Mouse (Mus musculus) lung, postnatal 0 days (tissue): ENCODE results near the gene Foxf1. TPM values are rescaled to one million over a fixed set of nuclear protein-coding genes. Genes with fewer than 3 reads are reported as not detected.

Experiments
- ATAC-seq: fragments of 200-750 bp; cut with Nextera tagmentation; 2 replicates; pipeline ENCODE4 v1.8.0; 2017; ENCODE audit warnings: moderate library complexity
- DNase-seq: peaks from one replicate; pipeline ENCODE4 v3.0.0-alpha.2; 2016; ENCODE audit warnings: low spot score
- H3K27ac ChIP-seq: fragments of 300-500 bp; sonication (generic); 2 replicates; pipeline ENCODE4 v1.5.1; 2014; ENCODE audit warnings: antibody characterized with exemption, mild to moderate bottlenecking, low read length, mixed read lengths
- H3K27me3 ChIP-seq: fragments of 300-500 bp; sonication (generic); replicated peaks from 2 replicates; pipeline ENCODE4 v1.6.1; 2014; ENCODE audit warnings: low read length, mixed read lengths; ENCODE audit not compliant: insufficient read depth
- H3K36me3 ChIP-seq: fragments of 300-500 bp; sonication (generic); 2 replicates; pipeline ENCODE4 v1.6.1; 2014; ENCODE audit warnings: low read length, mixed read lengths; ENCODE audit not compliant: insufficient read depth
- H3K4me1 ChIP-seq: fragments of 300-500 bp; sonication (generic); 2 replicates; pipeline ENCODE4 v1.6.1; 2014; ENCODE audit warnings: antibody characterized with exemption, low read depth, low read length, mixed read lengths; ENCODE audit not compliant: insufficient read depth
- H3K4me2 ChIP-seq: fragments of 300-500 bp; sonication (generic); replicated peaks from 2 replicates; pipeline ENCODE4 v1.6.1; 2014; ENCODE audit warnings: low read depth, mild to moderate bottlenecking, low read length, moderate library complexity, mixed read lengths
- H3K4me3 ChIP-seq: fragments of 300-500 bp; sonication (generic); 2 replicates; pipeline ENCODE4 v1.5.1; 2014; ENCODE audit warnings: low read depth, low read length
- H3K9ac ChIP-seq: fragments of 300-500 bp; sonication (generic); replicated peaks from 2 replicates; pipeline ENCODE4 v1.6.1; 2014; ENCODE audit warnings: low read depth, mild to moderate bottlenecking
- H3K9me3 ChIP-seq: fragments of 300-500 bp; sonication (generic); 2 replicates; pipeline ENCODE4 v1.6.1; 2016; ENCODE audit warnings: low read length, mixed read lengths
- CTCF ChIP-seq: IDR thresholded peaks from 2 replicates; pipeline ENCODE4 v1.5.1; 2016; ENCODE audit warnings: antibody characterized with exemption, mild to moderate bottlenecking
- EP300 ChIP-seq: IDR thresholded peaks from 2 replicates; pipeline ENCODE4 v1.6.1; 2016; ENCODE audit warnings: antibody characterized with exemption, mild to moderate bottlenecking, control low read depth
- WGBS: fragments of 180-500 bp; shearing (Covaris S2); extraction: QIAGEN DNeasy Blood & Tissue Kit; methylation state at CpG from one replicate; pipeline ENCODE4 v1.1.7; 2014; 5-methylcytosine and 5-hydroxymethylcytosine counted together
- polyA plus RNA-seq: library from polyadenylated mRNA; unstranded; fragments of >200 nt; fragmentation: Nextera tagmentation; extraction: Ambion mirVana; gene quantifications from 2 replicates; pipeline ENCODE4 v1.2.1, GENCODE M21; 2015

Foxf1 gene
- polyA plus RNA-seq, 1 experiment from 2014 or later: 156 TPM

DNA sequence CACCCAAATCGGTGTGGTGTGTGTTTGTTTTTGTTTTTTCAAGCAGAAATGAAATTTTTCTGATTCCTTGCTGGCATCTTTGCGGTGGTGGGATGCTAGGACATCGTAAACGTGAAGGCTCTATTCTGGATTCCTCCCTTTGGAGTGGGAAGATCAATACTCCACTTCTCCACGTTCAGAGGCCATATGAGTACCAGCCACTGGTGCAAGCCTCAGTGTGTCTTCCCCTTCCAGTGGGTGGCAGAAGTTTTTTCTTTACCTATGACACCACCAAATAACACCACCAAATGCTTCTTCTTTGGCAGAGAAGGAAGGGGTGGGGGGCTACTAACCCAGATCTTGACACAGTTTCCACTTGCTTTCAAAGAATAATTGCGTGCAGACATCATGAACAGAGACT is 42.0 kb downstream of the Foxf1 start:
- H3K4me2 ChIP-seq: no peak overlapping the region
- H3K4me3 ChIP-seq: no peak overlapping the region
- no peaks in the 10 kb centered on the region for H3K9me3 ChIP-seq
- H3K27ac ChIP-seq: no peak overlapping the region
- H3K27me3 ChIP-seq: peaks cover 56% of the 10 kb centered on the region
- no peaks in the 10 kb centered on the region for H3K36me3 ChIP-seq
- no peak overlapping the region for H3K9ac ChIP-seq
- H3K4me1 ChIP-seq: peaks cover 3% of the 10 kb centered on the region; the same call in 1 of the 2 replicates
- ATAC-seq (no peak), DNase-seq (no peak)
- WGBS: 11% methylated on average over 6 of the region's 6 CpGs
- no peak for TF ChIP-seq CTCF
- no peak for TF ChIP-seq EP300

DNA sequence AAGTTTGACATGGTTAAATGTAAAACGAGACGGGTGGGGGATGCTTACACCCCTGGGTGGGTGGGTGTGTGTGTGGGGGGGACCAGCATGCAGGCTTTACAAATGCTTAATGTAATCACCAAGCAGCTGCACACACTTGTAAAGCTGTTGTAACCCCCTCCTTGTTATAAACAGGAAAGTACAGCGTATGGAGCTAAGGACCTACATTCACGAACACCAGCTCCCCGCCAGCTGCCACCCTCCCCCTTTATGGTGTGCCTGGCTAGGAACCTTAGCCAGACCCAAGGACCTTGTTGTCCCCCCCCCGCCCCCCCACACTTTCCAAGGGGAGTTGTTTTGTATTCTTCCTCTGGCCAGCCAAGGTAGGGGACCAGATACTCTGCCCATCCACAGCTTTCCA is 42.5 kb downstream of the Foxf1 start:
- peaks cover 3% of the 10 kb centered on the region; the same call in 1 of the 2 replicates for H3K4me1 ChIP-seq
- peaks cover 51% of the 10 kb centered on the region for H3K27me3 ChIP-seq
- H3K9me3 ChIP-seq: no peaks in the 10 kb centered on the region
- ATAC-seq (no peak), DNase-seq (no peak)
- H3K27ac ChIP-seq: no peak overlapping the region
- H3K4me2 ChIP-seq: no peak overlapping the region
- no peaks in the 10 kb centered on the region for H3K36me3 ChIP-seq
- no peak overlapping the region for H3K4me3 ChIP-seq
- TF ChIP-seq EP300 (no peak), CTCF (no peak)
- no peak overlapping the region for H3K9ac ChIP-seq
- WGBS: 4% methylated on average over 6 of the region's 6 CpGs

- 1% methylated on average over 11 of the region's 11 CpGs for WGBS
Observed at GRCm38 (mm10) chr8:121127291-121127701, 43.1 kb downstream of the Foxf1 start.

GRCm38 (mm10) chr8:121127756-121128375 is 43.7 kb downstream of the Foxf1 start, which contains the start of gene Foxl1:
Gene Foxl1 (plus strand): TSS chr8:121127940.
- H3K9me3 ChIP-seq: no peaks in the 10 kb centered on the region
- no peak within 1 kb of the TSS for H3K9ac ChIP-seq
- peaks cover 3% of the 10 kb centered on the region; the same call in 1 of the 2 replicates for H3K4me1 ChIP-seq
- peak within 1 kb of the TSS; percentile 14; the same call in 1 of the 2 replicates for H3K4me3 ChIP-seq
- no peak within 1 kb of the TSS for H3K27ac ChIP-seq
- WGBS: under 1% methylated on average over 41 of the region's 43 CpGs
- DNase-seq (no peak), ATAC-seq (no peak)
- TF ChIP-seq EP300 (no peak), CTCF (no peak)
- H3K27me3 ChIP-seq: peaks cover 39% of the 10 kb centered on the region
- H3K4me2 ChIP-seq: peak within 1 kb of the TSS; percentile 49
- no peaks in the 10 kb centered on the region for H3K36me3 ChIP-seq

More at GRCm38 (mm10) chr8:121127291-121127701, 43.1 kb downstream of the Foxf1 start:
- Histone ChIP-seq H3K36me3 (no peaks in the 10 kb centered on the region), H3K4me3 (no peak overlapping the region), H3K4me1 (peaks cover 3% of the 10 kb centered on the region; the same call in 1 of the 2 replicates), H3K9ac (no peak overlapping the region), H3K27ac (no peak overlapping the region), H3K9me3 (no peaks in the 10 kb centered on the region), H3K4me2 (peak overlapping the region; percentile 0; the same call in 1 of the 2 replicates), H3K27me3 (peaks cover 45% of the 10 kb centered on the region)
- TF ChIP-seq EP300 (peak; percentile 73), CTCF (no peak)
- ATAC-seq: peak; percentile 60
- DNase-seq: peak; percentile 69

DNA sequence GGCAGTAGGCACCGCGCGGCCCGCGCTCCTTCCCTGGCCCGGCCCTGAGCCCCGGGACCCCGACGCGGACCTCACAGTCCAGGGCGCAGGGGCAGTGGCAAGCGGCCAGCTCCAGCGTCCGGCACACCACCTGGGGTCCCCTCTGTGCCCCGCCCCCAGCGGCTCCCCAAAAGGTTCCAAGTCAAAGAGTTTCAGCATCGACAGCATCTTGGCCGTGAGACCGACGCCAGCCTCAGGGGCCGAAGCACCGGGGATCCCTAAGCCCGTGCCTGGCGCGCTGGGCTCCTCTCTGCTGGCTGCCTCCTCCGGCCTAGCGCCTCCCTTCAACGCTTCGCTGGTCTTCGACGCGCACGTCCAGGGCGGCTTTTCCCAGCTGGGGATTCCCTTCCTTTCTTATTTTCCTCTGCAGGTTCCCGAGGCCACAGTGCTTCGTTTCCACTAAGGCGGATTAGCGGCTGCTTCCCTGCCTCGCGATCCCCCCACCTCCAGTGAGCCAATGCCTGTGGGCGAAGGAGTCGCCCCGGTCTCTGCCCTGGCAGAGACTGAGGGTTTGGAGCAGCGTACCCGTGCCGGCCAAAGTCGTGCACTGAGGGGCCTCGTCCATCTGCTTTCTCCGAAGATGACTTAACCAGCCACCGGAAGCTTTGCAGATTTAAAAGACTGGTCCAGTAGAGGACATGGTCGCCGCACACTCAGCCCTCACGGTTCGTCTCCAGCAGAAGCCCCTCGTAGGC is 44.5 kb downstream of the Foxf1 start:
- H3K27me3 ChIP-seq: peaks cover 32% of the 10 kb centered on the region
- TF ChIP-seq EP300 (no peak), CTCF (no peak)
- H3K9ac ChIP-seq: no peak overlapping the region
- H3K9me3 ChIP-seq: no peaks in the 10 kb centered on the region
- H3K4me2 ChIP-seq: peak overlapping the region; percentile 49
- H3K4me1 ChIP-seq: peaks cover 3% of the 10 kb centered on the region; the same call in 1 of the 2 replicates
- no peak overlapping the region for H3K27ac ChIP-seq
- ATAC-seq: no peak
- WGBS: 2% methylated on average over 50 of the region's 55 CpGs
- H3K4me3 ChIP-seq: peak overlapping the region; percentile 14; the same call in 1 of the 2 replicates
- DNase-seq: no peak
- H3K36me3 ChIP-seq: no peaks in the 10 kb centered on the region

DNA sequence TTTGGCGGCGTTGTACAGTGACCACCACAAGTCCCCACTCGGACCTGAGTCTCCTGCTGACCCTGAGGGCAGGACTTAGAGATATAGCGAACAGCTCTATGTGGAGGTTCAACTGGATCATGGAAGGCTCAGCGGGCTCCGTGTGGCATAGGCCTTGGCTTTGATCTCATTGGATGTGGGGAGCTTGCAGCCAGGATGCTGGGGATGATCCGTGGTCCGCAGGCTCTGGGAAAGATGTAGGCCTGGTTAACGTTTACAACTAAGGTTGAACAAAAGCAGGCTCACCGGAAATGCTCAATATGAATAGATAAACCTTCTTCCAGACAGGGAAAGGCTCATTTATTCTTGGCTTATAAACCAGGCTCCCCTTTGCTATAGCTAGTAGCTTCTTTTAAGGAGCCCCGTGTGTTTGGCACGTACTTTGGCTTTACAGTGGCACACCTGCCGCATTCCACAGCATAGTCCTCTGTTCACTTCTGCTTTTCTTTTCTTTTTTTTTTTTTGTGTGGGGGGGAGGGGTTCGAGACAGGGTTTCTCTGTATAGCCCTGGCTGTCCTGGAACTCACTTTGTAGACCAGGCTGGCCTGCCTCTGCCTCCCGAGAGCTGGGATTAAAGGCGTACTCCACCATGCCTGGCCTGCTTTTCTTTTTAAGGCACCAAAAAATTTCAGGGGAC is 45.2 kb downstream of the Foxf1 start:
- Histone ChIP-seq H3K4me2 (no peak overlapping the region), H3K9ac (no peak overlapping the region), H3K36me3 (no peaks in the 10 kb centered on the region), H3K9me3 (no peaks in the 10 kb centered on the region), H3K27me3 (peaks cover 29% of the 10 kb centered on the region), H3K4me3 (no peak overlapping the region), H3K27ac (no peak overlapping the region), H3K4me1 (peaks cover 3% of the 10 kb centered on the region; the same call in 1 of the 2 replicates)
- DNase-seq: no peak
- no peak for ATAC-seq
- 29% methylated on average over 16 of the region's 16 CpGs for WGBS
- TF ChIP-seq CTCF: no peak
- no peak for TF ChIP-seq EP300
